ENCODE assay signal across 9 mouse cellular contexts in the genomic region with DNA sequence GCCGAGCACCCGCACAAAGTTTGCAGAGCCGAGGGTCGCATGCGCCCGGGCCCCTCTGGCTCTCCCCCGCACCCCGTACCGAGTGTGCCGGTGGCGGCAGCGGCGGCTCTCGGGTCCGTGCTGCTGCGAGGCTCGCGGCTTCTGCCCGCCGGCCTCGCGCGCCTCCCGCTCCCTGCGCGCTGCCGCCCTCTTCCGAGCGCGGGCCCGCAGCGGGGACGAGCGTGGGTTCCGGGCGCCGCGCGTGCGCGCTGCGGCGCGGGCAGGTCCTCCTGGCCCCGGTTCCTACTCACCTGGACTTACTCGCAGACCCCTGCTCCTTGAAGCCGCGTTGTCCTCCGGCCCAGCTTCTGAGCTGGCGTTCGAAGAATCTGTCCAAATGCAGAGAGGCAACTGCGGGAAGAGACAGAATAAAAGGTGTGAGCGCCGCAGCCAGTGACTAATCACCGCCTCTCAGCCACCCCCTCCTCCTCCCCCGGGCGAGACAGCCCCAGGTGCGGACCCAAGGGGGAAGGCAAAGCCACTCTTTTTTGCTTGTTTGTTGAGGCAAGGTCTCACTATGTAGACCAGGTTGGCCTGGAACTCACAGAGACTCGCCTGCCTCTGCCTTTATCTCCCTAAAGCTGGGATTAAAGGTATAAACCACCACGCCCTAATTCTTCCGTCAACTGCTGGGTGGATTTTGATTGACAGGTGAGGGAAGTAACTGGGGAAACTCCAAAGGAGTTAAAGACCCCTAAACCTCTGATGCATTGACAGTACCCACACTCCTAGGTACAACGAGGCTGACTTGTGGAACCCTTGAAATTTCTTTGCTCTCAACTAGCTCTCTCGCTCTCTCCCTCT. TPM values are rescaled to one million over a fixed set of nuclear protein-coding genes. Genes with fewer than 3 reads are reported as not detected.
DNase-seq lines count a peak whose midpoint lies in the region; ATAC-seq and TF ChIP-seq lines count a peak whose summit lies in the region.
"Had no signal": no experiment of that assay in that cellular context is flagged by ENCODE, and none has a peak within 500 bp of the region (broad histone marks: within the 10 kb centered on the region; RNA-seq: fewer than 3 reads in every experiment).

No protein-coding gene starts in this region.

- peak; percentile 74 for ATAC-seq in intestine, postnatal 0 days
- no peak for ATAC-seq in liver, embryonic 14.5 days (ENCODE audit: insufficient read depth)
- ATAC-seq in neural tube, embryonic 11.5 days (ENCODE audit: insufficient read depth, low FRiP score, low TSS enrichment) = no peak; the same call in 1 of the 2 replicates

- no peak for TF ChIP-seq EP300 in liver, embryonic 14.5 days (IDR thresholded peaks at IDR 0.05; ENCODE audit: low read depth)

- peak overlapping the region; percentile 70 for H3K4me3 ChIP-seq in intestine, postnatal 0 days (ENCODE audit: low read depth, low read length)
- H3K4me3 ChIP-seq in liver, embryonic 14.5 days (ENCODE audit: insufficient read depth in 1 of 2, low read depth in 2 of 2, low read length in 2 of 2) = peak overlapping the region; percentile 55 to 57
- peak overlapping the region; percentile 71 for H3K4me3 ChIP-seq in neural tube, embryonic 11.5 days (ENCODE audit: low read depth, low read length)

- peak overlapping the region; percentile 46; the same call in 1 of the 2 replicates for H3K27ac ChIP-seq in intestine, postnatal 0 days (ENCODE audit: low read depth, low read length)
- H3K27ac ChIP-seq in liver, embryonic 14.5 days = no peak overlapping the region
- no peak overlapping the region for H3K27ac ChIP-seq in neural tube, embryonic 11.5 days (ENCODE audit: low read depth, low read length)

- H3K9ac ChIP-seq in intestine, postnatal 0 days (ENCODE audit: low read depth, low read length) = peak overlapping the region; percentile 75
- H3K9ac ChIP-seq in liver, embryonic 14.5 days (replicated peaks) = 0 out of 2 replicates have a peak overlapping the region, but pooled peaks have one; percentile 18
- peak overlapping the region; percentile 70 for H3K9ac ChIP-seq in neural tube, embryonic 11.5 days (ENCODE audit: low read length)

- H3K27me3 ChIP-seq in intestine, postnatal 0 days (replicated peaks; ENCODE audit: control insufficient read depth, insufficient read depth, low read length) = no peaks in the 10 kb centered on the region
- peaks cover 49% of the 10 kb centered on the region for H3K27me3 ChIP-seq in liver, embryonic 14.5 days (ENCODE audit: control insufficient read depth, insufficient read depth, low read length)
- H3K27me3 ChIP-seq in neural tube, embryonic 11.5 days (ENCODE audit: control insufficient read depth, insufficient read depth, low read length) = peaks cover 14% of the 10 kb centered on the region

- H3K36me3 ChIP-seq in intestine, postnatal 0 days (ENCODE audit: control insufficient read depth, insufficient read depth) = no peaks in the 10 kb centered on the region
- H3K36me3 ChIP-seq in liver, embryonic 14.5 days (replicated peaks; ENCODE audit: control insufficient read depth, insufficient read depth, low read depth) = no peaks in the 10 kb centered on the region
- H3K36me3 ChIP-seq in neural tube, embryonic 11.5 days (ENCODE audit: control insufficient read depth, insufficient read depth, low read length) = no peaks in the 10 kb centered on the region

- H3K9me3 ChIP-seq in intestine, postnatal 0 days (ENCODE audit: control insufficient read depth) = no peaks in the 10 kb centered on the region
- no peaks in the 10 kb centered on the region for H3K9me3 ChIP-seq in liver, embryonic 14.5 days (ENCODE audit: control insufficient read depth, low read length)
- H3K9me3 ChIP-seq in neural tube, embryonic 11.5 days (ENCODE audit: control insufficient read depth, low read length) = no peaks in the 10 kb centered on the region

- WGBS in intestine, postnatal 0 days = 2% methylated on average over 63 of the region's 63 CpGs
- WGBS in liver, embryonic 14.5 days (ENCODE audit: insufficient replicate concordance) = 2% methylated on average over 62 of the region's 63 CpGs
- 2% methylated on average over 45 of the region's 63 CpGs for WGBS in neural tube, embryonic 11.5 days

- no peaks in the 10 kb centered on the region; the same call in 1 of the 2 replicates for H3K4me1 ChIP-seq in intestine, postnatal 0 days (replicated peaks; ENCODE audit: control insufficient read depth, insufficient read depth, low read length)
- no peaks in the 10 kb centered on the region for H3K4me1 ChIP-seq in liver, embryonic 14.5 days (replicated peaks; ENCODE audit: control insufficient read depth in 2 of 2, insufficient read depth in 2 of 2, low read length in 1 of 2)
- H3K4me1 ChIP-seq in neural tube, embryonic 11.5 days (ENCODE audit: control insufficient read depth, insufficient read depth, low read length) = peaks cover 7% of the 10 kb centered on the region; the same call in 1 of the 2 replicates

- no peak for TF ChIP-seq CTCF in intestine, postnatal 0 days (IDR thresholded peaks at IDR 0.05; ENCODE audit: low read depth)
- no peak for TF ChIP-seq CTCF in liver, embryonic 14.5 days (IDR thresholded peaks at IDR 0.05; ENCODE audit: low read depth)

- peak overlapping the region; percentile 92 for H3K4me2 ChIP-seq in intestine, postnatal 0 days (replicated peaks; ENCODE audit: low read depth)
- peak overlapping the region; percentile 65 for H3K4me2 ChIP-seq in liver, embryonic 14.5 days (ENCODE audit: low read depth)
- H3K4me2 ChIP-seq in neural tube, embryonic 11.5 days (ENCODE audit: low read depth) = peak overlapping the region; percentile 87

- peak; percentile 32 to 70 for DNase-seq in urinary bladder, adult 18-20 months (ENCODE audit: low spot score in 2 of 2)
- no peak for DNase-seq in urinary bladder, postnatal 10 days (ENCODE audit: low spot score)
- peak; percentile 82 to 85 for DNase-seq in cerebellum, postnatal 10 days
- peak; percentile 43 for DNase-seq in gastrocnemius, postnatal 25 days
- DNase-seq in liver, embryonic 14.5 days (ENCODE audit: low read depth in 3 of 3, low spot score in 3 of 3) = no peak
- DNase-seq in neural tube, embryonic 11.5 days (ENCODE audit: low spot score) = peak; percentile 81
- DNase-seq in thymus, postnatal 10 days (ENCODE audit: low spot score in 2 of 2) = peak; percentile 12 to 47

RNA-seq across cellular contexts. Expression of a gene that starts 0.6 kb away (rescaled TPM):
- 1 to 10 TPM; 5.0 to 6.3 TPM for total RNA-seq in gastrocnemius, postnatal 25 days (2021)
- polyA plus RNA-seq in intestine, postnatal 0 days (2015; fragmentation: Nextera tagmentation; extraction: Ambion mirVana) = 27.6 and 28.0 TPM in 2 replicates
- 0.60 and 0.61 TPM in 2 replicates for polyA plus RNA-seq in liver, embryonic 14.5 days (2012; rRNA removed)
- 1.1 and 1.2 TPM in 2 replicates for polyA plus RNA-seq in liver, embryonic 14.5 days (2014; fragmentation: Nextera tagmentation; extraction: Ambion mirVana)
- polyA plus RNA-seq in neural tube, embryonic 11.5 days (2014; fragmentation: Nextera tagmentation; extraction: Ambion mirVana) = 12.3 and 13.1 TPM in 2 replicates
- total RNA-seq: common myeloid progenitor, adult 5-6 weeks had no signal

Comparison
In these comparisons a context has a peak if more than half of its experiments do, and no peak if none do; other contexts are left out.
1. DNase-seq: peak in urinary bladder, adult 18-20 months (2 of 2), cerebellum, postnatal 10 days (2 of 2), gastrocnemius, postnatal 25 days (single experiment), neural tube, embryonic 11.5 days (single experiment) and thymus, postnatal 10 days (2 of 2); none in urinary bladder, postnatal 10 days (single experiment) and liver, embryonic 14.5 days (0 of 3).
2. H3K9ac ChIP-seq: peak in every context shown above with its lines; median percentile 75 in intestine, postnatal 0 days; 70 in neural tube, embryonic 11.5 days; 18 in liver, embryonic 14.5 days.
3. Peak in every context shown above with its lines, with median percentiles within 50 percentile points of each other: H3K4me2 ChIP-seq and H3K4me3 ChIP-seq.